Mouse (Mus musculus) heart, embryonic 11.5 days (tissue): ENCODE results near the gene Vmn2r89. TPM values are rescaled to one million over a fixed set of nuclear protein-coding genes. Genes with fewer than 3 reads are reported as not detected.
"Not testable (repeated sequence)": the region's sequence is repeated elsewhere in the genome, so short reads cannot be mapped to it uniquely, and the experiment has no call there.

Source experiments
- ATAC-seq: fragments of 200-750 bp; cut with Nextera tagmentation; replicated peaks from 2 replicates; pipeline ENCODE4 v1.8.0; 2017; ENCODE audit warnings: moderate library complexity; ENCODE audit not compliant: insufficient number of reproducible peaks, low FRiP score, low TSS enrichment
- H3K27ac ChIP-seq: fragments of 300-500 bp; sonication (generic); 2 replicates; pipeline ENCODE4 v1.5.1; 2014; ENCODE audit warnings: mild to moderate bottlenecking, low read depth, low read length
- H3K27me3 ChIP-seq: fragments of 300-500 bp; sonication (generic); 2 replicates; pipeline ENCODE4 v1.6.1; 2014; ENCODE audit warnings: mild to moderate bottlenecking, low read length, mixed read lengths; ENCODE audit not compliant: control insufficient read depth, insufficient read depth
- H3K36me3 ChIP-seq: fragments of 300-500 bp; sonication (generic); 2 replicates; pipeline ENCODE4 v1.6.1; 2014; ENCODE audit warnings: mild to moderate bottlenecking, low read length, moderate library complexity, mixed read lengths; ENCODE audit not compliant: control insufficient read depth, insufficient read depth
- H3K4me1 ChIP-seq: fragments of 300-500 bp; sonication (generic); 2 replicates; pipeline ENCODE4 v1.6.1; 2014; ENCODE audit warnings: low read length; ENCODE audit not compliant: control insufficient read depth, insufficient read depth
- H3K4me2 ChIP-seq: fragments of 300-500 bp; sonication (generic); 2 replicates; pipeline ENCODE4 v1.6.1; 2014; ENCODE audit warnings: mild to moderate bottlenecking, moderate library complexity
- H3K4me3 ChIP-seq: fragments of 300-500 bp; sonication (generic); 2 replicates; pipeline ENCODE4 v1.5.1; 2014; ENCODE audit warnings: low read depth, low read length
- H3K9ac ChIP-seq: fragments of 300-500 bp; sonication (generic); 2 replicates; pipeline ENCODE4 v1.6.1; 2014; ENCODE audit warnings: mild to moderate bottlenecking, low read depth, low read length, moderate library complexity
- H3K9me3 ChIP-seq: fragments of 300-500 bp; sonication (generic); replicated peaks from 2 replicates; pipeline ENCODE4 v1.6.1; 2016; ENCODE audit warnings: low read length; ENCODE audit not compliant: control insufficient read depth
- WGBS: fragments of 180-500 bp; shearing (Covaris S2); extraction: QIAGEN DNeasy Blood & Tissue Kit; methylation state at CpG from one replicate; pipeline ENCODE4 v1.1.7; 2014; ENCODE audit not compliant: insufficient replicate concordance; 5-methylcytosine and 5-hydroxymethylcytosine counted together
- polyA plus RNA-seq: library from polyadenylated mRNA; unstranded; fragments of >200 nt; fragmentation: Nextera tagmentation; extraction: Ambion mirVana; gene quantifications from 2 replicates; pipeline ENCODE4 v1.2.1, GENCODE M21; 2014

Gene Vmn2r89
- polyA plus RNA-seq, result not detected in 2 replicates

DNA sequence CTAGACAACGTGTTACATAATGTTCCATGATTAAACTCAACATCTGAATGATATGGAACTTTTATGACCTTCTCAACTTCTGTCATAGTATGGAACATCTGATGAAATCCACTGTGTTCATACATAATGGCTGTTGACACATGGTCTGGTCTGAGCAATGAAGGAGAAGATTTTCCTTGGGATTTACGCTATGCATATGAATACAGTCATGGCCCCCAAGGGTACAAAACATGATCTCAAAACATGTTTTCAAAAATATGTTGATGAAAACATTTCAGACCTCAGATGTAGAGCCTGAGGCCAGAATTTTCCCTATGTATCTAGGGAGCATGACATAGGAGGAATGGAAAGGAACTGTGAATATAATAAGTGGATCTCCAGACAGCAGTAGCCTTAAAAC, at the start of gene Vmn2r89:
Gene Vmn2r89 (plus strand): TSS at position 301 of the 400 bp plus-strand sequence.
- H3K27me3 ChIP-seq, H3K4me3 ChIP-seq, H3K9me3 ChIP-seq, H3K4me1 ChIP-seq, H3K36me3 ChIP-seq, H3K27ac ChIP-seq, H3K9ac ChIP-seq, ATAC-seq, H3K4me2 ChIP-seq: not testable (repeated sequence)
- WGBS, result 76% methylated on average over 2 of the region's 2 CpGs

GRCm38 (mm10) chr14:51410520-51410919, 41.1 kb upstream of the Vmn2r89 start, which contains the start of gene Vmn2r88:
TSS of gene Vmn2r88 (plus strand) at chr14:51410820.
- WGBS, result 79% methylated on average over 1 of the region's 1 CpGs
- H3K4me2 ChIP-seq, result no peak within 1 kb of the TSS
- no peaks in the 10 kb centered on the region for H3K4me1 ChIP-seq
- no peak within 1 kb of the TSS for H3K4me3 ChIP-seq
- ATAC-seq, result no peak
- H3K27me3 ChIP-seq, result no peaks in the 10 kb centered on the region
- H3K9ac ChIP-seq, result no peak within 1 kb of the TSS
- no peak within 1 kb of the TSS for H3K27ac ChIP-seq
- H3K9me3 ChIP-seq, result no peaks in the 10 kb centered on the region
- no peaks in the 10 kb centered on the region for H3K36me3 ChIP-seq

DNA sequence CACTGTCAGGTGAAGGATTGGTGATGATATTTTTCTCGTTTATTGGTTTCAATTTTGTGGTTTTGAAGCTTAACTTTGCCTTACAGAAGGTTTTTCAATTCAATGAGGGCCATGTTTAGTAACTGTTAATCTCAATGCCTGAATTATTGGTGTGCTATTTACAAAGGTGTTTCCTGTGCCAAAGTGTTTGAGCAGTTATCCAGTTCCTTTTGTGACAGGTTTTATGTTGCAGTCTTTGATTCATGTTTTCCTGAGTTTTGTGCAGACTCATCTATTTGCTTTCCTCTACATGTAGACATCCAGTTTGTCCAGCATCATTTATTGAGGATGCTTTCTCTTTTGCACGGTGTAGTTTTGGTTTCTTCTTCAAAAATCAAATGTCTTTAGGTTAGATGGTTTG, 27.8 kb upstream of the Vmn2r89 start:
- H3K9ac ChIP-seq, result no peak overlapping the region
- ATAC-seq, result no peak
- WGBS, result 58% methylated on average over 2 of the region's 2 CpGs

DNA sequence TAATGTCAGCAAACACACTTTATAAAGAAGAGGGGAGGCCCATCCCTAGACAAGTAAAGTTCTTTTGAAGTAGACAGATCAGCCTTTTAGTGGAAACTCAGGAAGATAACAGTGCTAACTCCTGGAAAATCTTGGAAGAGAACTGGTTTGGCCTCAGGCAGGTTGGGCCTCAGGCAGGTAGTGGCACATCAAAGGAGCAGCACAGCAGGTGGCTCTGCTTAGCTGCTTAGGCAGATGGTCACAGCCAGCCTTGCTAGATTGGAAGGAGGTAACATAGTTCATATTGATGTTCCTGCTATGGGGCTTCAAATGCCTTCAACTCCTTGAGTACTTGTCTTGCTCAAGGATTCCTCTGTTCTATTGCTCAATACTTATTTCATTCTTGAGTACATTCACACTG, 21.5 kb upstream of the Vmn2r89 start:
- not testable (repeated sequence) for ATAC-seq, H3K4me2 ChIP-seq, H3K9ac ChIP-seq, H3K27me3 ChIP-seq, H3K27ac ChIP-seq, H3K9me3 ChIP-seq, H3K36me3 ChIP-seq, H3K4me1 ChIP-seq, H3K4me3 ChIP-seq

More for the DNA sequence above, 27.8 kb upstream of the Vmn2r89 start:
- Histone ChIP-seq H3K4me2 (no peak overlapping the region), H3K27ac (no peak overlapping the region), H3K4me3 (no peak overlapping the region), H3K9me3 (no peaks in the 10 kb centered on the region), H3K27me3 (no peaks in the 10 kb centered on the region), H3K4me1 (no peaks in the 10 kb centered on the region), H3K36me3 (no peaks in the 10 kb centered on the region)

GRCm38 (mm10) chr14:51434546-51434945, 17.1 kb upstream of the Vmn2r89 start:
- Histone ChIP-seq H3K36me3 (no peaks in the 10 kb centered on the region), H3K9ac (no peak overlapping the region), H3K4me2 (no peak overlapping the region), H3K27ac (no peak overlapping the region), H3K4me1 (no peaks in the 10 kb centered on the region), H3K9me3 (peaks cover 19% of the 10 kb centered on the region), H3K4me3 (no peak overlapping the region), H3K27me3 (no peaks in the 10 kb centered on the region)
- peak; percentile 22; the same call in 1 of the 2 replicates for ATAC-seq
- 87% methylated on average over 16 of the region's 16 CpGs for WGBS

DNA sequence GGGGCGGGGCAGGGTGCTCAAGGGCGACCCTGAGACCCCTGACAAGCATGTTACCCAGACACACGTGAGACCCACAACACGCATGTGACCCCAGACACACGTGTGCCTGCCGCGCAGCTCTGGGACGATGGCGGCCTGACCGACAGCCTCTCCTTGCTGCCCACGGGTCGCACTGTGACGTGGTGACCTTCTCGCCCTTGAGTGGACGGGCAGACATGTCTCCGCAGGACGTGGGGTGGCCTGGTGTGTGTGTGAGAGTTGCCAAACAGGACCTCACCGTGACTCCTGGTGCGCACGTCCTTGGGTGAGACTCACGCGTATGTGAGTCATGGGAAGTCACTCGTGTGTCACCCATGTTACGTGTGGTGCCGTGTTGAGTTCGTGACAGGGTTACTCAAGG, 16.6 kb upstream of the Vmn2r89 start:
- Histone ChIP-seq H3K27me3 (no peaks in the 10 kb centered on the region), H3K9ac (no peak overlapping the region), H3K36me3 (no peaks in the 10 kb centered on the region), H3K4me2 (no peak overlapping the region), H3K4me3 (no peak overlapping the region), H3K4me1 (no peaks in the 10 kb centered on the region), H3K9me3 (peaks cover 19% of the 10 kb centered on the region), H3K27ac (no peak overlapping the region)
- 92% methylated on average over 26 of the region's 26 CpGs for WGBS
- no peak for ATAC-seq

DNA sequence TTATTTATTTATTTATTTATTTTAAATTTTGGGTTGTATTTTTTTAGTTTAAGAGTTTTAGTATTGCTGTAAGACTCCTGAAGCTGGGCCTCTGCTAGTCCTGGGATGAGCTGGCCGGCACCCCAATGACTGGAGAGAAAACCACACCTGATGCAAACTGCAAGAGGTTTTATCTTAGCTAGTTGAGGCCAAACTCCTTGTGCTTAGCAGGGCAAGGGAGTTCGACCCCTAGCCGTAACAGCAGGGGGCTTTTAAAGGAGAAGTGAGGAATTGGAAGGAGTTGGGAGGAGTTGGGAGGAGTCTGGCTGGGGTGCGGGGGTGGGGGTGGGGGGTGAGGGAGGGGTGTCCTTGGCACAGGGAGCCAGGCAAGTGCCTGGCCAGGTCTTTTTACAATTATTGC, 12.7 kb upstream of the Vmn2r89 start:
- no peaks in the 10 kb centered on the region for H3K4me1 ChIP-seq
- no peaks in the 10 kb centered on the region for H3K27me3 ChIP-seq
- no peak overlapping the region for H3K9ac ChIP-seq
- no peak overlapping the region for H3K4me2 ChIP-seq
- no peak overlapping the region for H3K4me3 ChIP-seq
- peaks cover 19% of the 10 kb centered on the region for H3K9me3 ChIP-seq
- ATAC-seq, result no peak
- no peak overlapping the region for H3K27ac ChIP-seq
- H3K36me3 ChIP-seq, result no peaks in the 10 kb centered on the region
- 82% methylated on average over 4 of the region's 4 CpGs for WGBS

- H3K4me1 ChIP-seq, H3K4me2 ChIP-seq, H3K36me3 ChIP-seq, H3K27ac ChIP-seq, H3K4me3 ChIP-seq, H3K9me3 ChIP-seq, H3K9ac ChIP-seq, ATAC-seq, H3K27me3 ChIP-seq: not testable (repeated sequence)
- WGBS, result 81% methylated on average over 10 of the region's 10 CpGs
These were observed 28.6 kb downstream of the Vmn2r89 start for GRCm38 (mm10) chr14:51480278-51480677.

DNA sequence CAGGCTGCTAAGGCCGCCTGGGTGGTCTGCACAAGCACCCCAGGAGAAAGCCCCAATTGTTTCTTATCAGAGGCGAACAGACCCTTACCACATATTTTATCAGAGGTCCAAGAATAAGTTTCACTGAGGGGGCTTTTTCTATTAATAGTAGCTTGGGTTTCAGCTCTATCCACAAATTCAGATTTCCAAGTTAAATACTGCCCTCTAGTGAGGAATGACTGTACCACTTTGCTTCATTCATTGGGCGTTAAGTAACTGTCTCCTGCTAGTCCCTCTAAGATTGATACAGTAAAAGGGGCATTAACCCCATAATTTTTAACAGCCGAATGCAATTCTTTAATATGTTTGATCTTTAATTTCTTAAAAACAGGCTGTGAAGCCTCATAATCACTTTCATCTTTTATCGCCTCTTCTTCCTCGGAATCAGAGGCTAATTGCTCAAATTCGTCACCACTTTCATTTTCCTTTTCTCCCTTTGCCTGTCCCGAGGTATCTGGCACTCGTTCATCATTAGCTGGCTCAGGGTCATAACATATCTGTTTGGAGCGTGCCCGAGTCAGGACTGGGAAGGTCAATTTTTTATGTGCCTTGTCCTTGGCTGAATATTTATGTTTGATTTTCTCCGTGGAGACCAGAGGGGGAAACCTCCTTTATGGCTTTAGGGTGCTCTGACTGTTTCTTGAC, 29.8 kb downstream of the Vmn2r89 start:
- not testable (repeated sequence) for H3K4me2 ChIP-seq, H3K4me3 ChIP-seq, H3K27ac ChIP-seq, ATAC-seq, H3K36me3 ChIP-seq, H3K9ac ChIP-seq, H3K4me1 ChIP-seq, H3K27me3 ChIP-seq, H3K9me3 ChIP-seq
- WGBS, result 82% methylated on average over 12 of the region's 12 CpGs
